Mouse (Mus musculus): ENCODE data around the gene Cntn1. TPM values are rescaled to one million over a fixed set of nuclear protein-coding genes. Genes with fewer than 3 reads are reported as not detected.

The Cntn1 gene
- polyA plus RNA-seq (2012; ENCODE audit: low replicate concordance), result 0.02 and 0.04 TPM in 2 replicates

DNA sequence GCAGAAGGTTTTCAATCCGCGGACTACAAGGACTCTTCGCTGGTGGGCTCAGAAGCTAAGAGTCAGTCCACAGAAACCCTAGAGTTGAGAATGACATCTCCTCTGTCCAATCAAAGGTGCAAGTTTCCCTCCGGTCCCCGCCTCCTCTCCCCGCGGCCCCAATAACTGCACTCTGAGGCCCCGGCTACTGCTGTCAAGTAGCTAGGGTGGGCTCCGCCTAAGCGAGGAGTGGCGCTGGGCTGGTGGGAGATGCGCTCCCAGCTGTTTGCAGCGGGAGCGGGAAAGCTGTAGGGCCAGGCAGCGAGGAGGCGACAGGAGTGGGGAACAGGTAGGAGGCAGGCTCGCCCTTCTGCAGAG lies at the start of gene Cntn1:
TSS of gene Cntn1 (plus strand) at position 170 of the 357 bp plus-strand sequence.

Other genes with a start within 250 kb of the Cntn1 start
- gene Smgc, start 212.9 kb upstream of the Cntn1 start, polyA plus RNA-seq (2012; ENCODE audit: low replicate concordance), result not detected in 2 replicates